In genomic region chr16:50779030-50779784, GRCm38 (mm10) we compare ENCODE assay signal across 13 mouse cellular contexts.
DNase-seq lines count a peak whose midpoint lies in the region; ATAC-seq and TF ChIP-seq lines count a peak whose summit lies in the region.
"Had no signal": no experiment of that assay in that cellular context is flagged by ENCODE, and none has a peak within 500 bp of the region (broad histone marks: within the 10 kb centered on the region; RNA-seq: fewer than 3 reads in every experiment).

No protein-coding gene starts in this region.

- TF ChIP-seq CTCF in kidney, postnatal 0 days (IDR thresholded peaks at IDR 0.05; ENCODE audit: low read depth) = no peak
- no peak for TF ChIP-seq CTCF in MEL (IDR thresholded peaks at IDR 0.05 in 2 of 3, conservative IDR thresholded peaks at IDR 0.05 in 1 of 3; ENCODE audit: control insufficient read depth in 1 of 3, insufficient read depth in 1 of 3, low read depth in 2 of 3, low read length in 3 of 3, poor library complexity in 1 of 3, severe bottlenecking in 1 of 3)

- TF ChIP-seq POLR2A in MEL (IDR thresholded peaks at IDR 0.05; ENCODE audit: control insufficient read depth in 1 of 2, insufficient read depth in 1 of 2, low read depth in 1 of 2, low read length in 2 of 2, poor library complexity in 1 of 2) = no peak

- no peaks in the 10 kb centered on the region for H3K9me3 ChIP-seq in forebrain, embryonic 13.5 days (replicated peaks)
- peaks cover 3% of the 10 kb centered on the region; the same call in 1 of the 2 replicates for H3K9me3 ChIP-seq in forebrain, embryonic 10.5 days
- no peaks in the 10 kb centered on the region for H3K9me3 ChIP-seq in kidney, postnatal 0 days (replicated peaks; ENCODE audit: low read length)
- no peaks in the 10 kb centered on the region for H3K9me3 ChIP-seq in MEL (replicated peaks; ENCODE audit: insufficient read depth, low read length)
- peaks cover 3% of the 10 kb centered on the region; the same call in 1 of the 2 replicates for H3K9me3 ChIP-seq in midbrain, embryonic 13.5 days
- H3K9me3 ChIP-seq: embryonic facial prominence, embryonic 12.5 days had no signal

- 0 out of 2 replicates have a peak, but pooled peaks have one; percentile 14 for ATAC-seq in forebrain, embryonic 13.5 days
- ATAC-seq in kidney, postnatal 0 days (replicated peaks; ENCODE audit: low FRiP score, low read depth) = peak; percentile 61; the same call in 1 of the 2 replicates
- peak; percentile 63; the same call in 1 of the 2 replicates for ATAC-seq in midbrain, embryonic 13.5 days

- no peaks in the 10 kb centered on the region for H3K79me2 ChIP-seq in MEL (ENCODE audit: control insufficient read depth, insufficient read depth, low read length, poor library complexity)

- H3K9ac ChIP-seq in forebrain, embryonic 13.5 days = no peak overlapping the region
- H3K9ac ChIP-seq in kidney, postnatal 0 days (ENCODE audit: low read depth, low read length) = no peak overlapping the region
- no peak overlapping the region for H3K9ac ChIP-seq in MEL (ENCODE audit: control insufficient read depth, low read depth, low read length, poor library complexity, severe bottlenecking)
- no peak overlapping the region for H3K9ac ChIP-seq in midbrain, embryonic 13.5 days (replicated peaks)
- H3K9ac ChIP-seq: embryonic facial prominence, embryonic 12.5 days had no signal

- no peak overlapping the region for H3K27ac ChIP-seq in forebrain, embryonic 13.5 days
- H3K27ac ChIP-seq in forebrain, embryonic 10.5 days = no peak overlapping the region
- 0 out of 2 replicates have a peak overlapping the region, but pooled peaks have one; percentile 28 for H3K27ac ChIP-seq in kidney, postnatal 0 days
- no peak overlapping the region for H3K27ac ChIP-seq in MEL (ENCODE audit: control insufficient read depth, low read depth, low read length)
- H3K27ac ChIP-seq in midbrain, embryonic 13.5 days = no peak overlapping the region
- H3K27ac ChIP-seq: embryonic facial prominence, embryonic 12.5 days had no signal

- no peak for DNase-seq in forebrain, embryonic 10.5 days (ENCODE audit: extremely low spot score, low spot score)
- peak; percentile 61 for DNase-seq in kidney, postnatal 0 days (ENCODE audit: low spot score)
- no peak for DNase-seq in kidney, postnatal 36 days
- DNase-seq in MEL (ENCODE audit: low read depth, low spot score) = peak; percentile 8
- no peak for DNase-seq in cerebellum, adult 11-12 months
- DNase-seq in adipocyte (ENCODE audit: low spot score) = no peak
- DNase-seq: adrenal gland, postnatal 10 days; cerebellum, adult 11 months; heart, postnatal 36 days; thymus, postnatal 25 days had no signal

- H3K4me1 ChIP-seq in forebrain, embryonic 13.5 days = peaks cover 19% of the 10 kb centered on the region
- peaks cover 14% of the 10 kb centered on the region for H3K4me1 ChIP-seq in forebrain, embryonic 10.5 days
- peaks cover 6% of the 10 kb centered on the region; the same call in 1 of the 2 replicates for H3K4me1 ChIP-seq in kidney, postnatal 0 days (replicated peaks; ENCODE audit: insufficient read depth, low read length)
- no peaks in the 10 kb centered on the region for H3K4me1 ChIP-seq in MEL (ENCODE audit: control insufficient read depth in 1 of 2, insufficient read depth in 2 of 2, low read length in 2 of 2)
- H3K4me1 ChIP-seq in midbrain, embryonic 13.5 days (replicated peaks) = peaks cover 20% of the 10 kb centered on the region

- no peak overlapping the region for H3K4me2 ChIP-seq in forebrain, embryonic 13.5 days
- H3K4me2 ChIP-seq in kidney, postnatal 0 days (ENCODE audit: low read length) = no peak overlapping the region
- H3K4me2 ChIP-seq in midbrain, embryonic 13.5 days (replicated peaks) = no peak overlapping the region; the same call in 1 of the 2 replicates
- H3K4me2 ChIP-seq: embryonic facial prominence, embryonic 12.5 days had no signal

- 37% methylated on average over 6 of the region's 6 CpGs for WGBS in forebrain, embryonic 13.5 days
- WGBS in forebrain, embryonic 10.5 days = 45% methylated on average over 6 of the region's 6 CpGs
- WGBS in kidney, postnatal 0 days = 9% methylated on average over 6 of the region's 6 CpGs
- 28% methylated on average over 6 of the region's 6 CpGs for WGBS in midbrain, embryonic 13.5 days

- no peak for TF ChIP-seq RAD21 in MEL (IDR thresholded peaks at IDR 0.05; ENCODE audit: low read depth, low read length)

- no peaks in the 10 kb centered on the region for H3K36me3 ChIP-seq in forebrain, embryonic 13.5 days (ENCODE audit: poor library complexity, severe bottlenecking)
- no peaks in the 10 kb centered on the region for H3K36me3 ChIP-seq in forebrain, embryonic 10.5 days (replicated peaks)
- H3K36me3 ChIP-seq in kidney, postnatal 0 days (ENCODE audit: insufficient read depth, low read length) = no peaks in the 10 kb centered on the region
- no peaks in the 10 kb centered on the region for H3K36me3 ChIP-seq in MEL (ENCODE audit: control insufficient read depth in 1 of 2, insufficient read depth in 2 of 2, low read length in 2 of 2)
- no peaks in the 10 kb centered on the region for H3K36me3 ChIP-seq in midbrain, embryonic 13.5 days
- H3K36me3 ChIP-seq: embryonic facial prominence, embryonic 12.5 days had no signal

- TF ChIP-seq EP300 in MEL (IDR thresholded peaks at IDR 0.05; ENCODE audit: low read depth in 1 of 2, low read length in 2 of 2) = no peak

- H3K4me3 ChIP-seq in forebrain, embryonic 13.5 days = no peak overlapping the region
- H3K4me3 ChIP-seq in forebrain, embryonic 10.5 days = no peak overlapping the region
- no peak overlapping the region for H3K4me3 ChIP-seq in kidney, postnatal 0 days (replicated peaks; ENCODE audit: low read depth, low read length)
- H3K4me3 ChIP-seq in MEL (ENCODE audit: control insufficient read depth in 1 of 2, insufficient read depth in 1 of 2, low read depth in 2 of 2, low read length in 2 of 2) = no peak overlapping the region
- H3K4me3 ChIP-seq in midbrain, embryonic 13.5 days (replicated peaks) = no peak overlapping the region
- H3K4me3 ChIP-seq: embryonic facial prominence, embryonic 12.5 days had no signal

- no peaks in the 10 kb centered on the region for H3K27me3 ChIP-seq in forebrain, embryonic 13.5 days
- no peaks in the 10 kb centered on the region for H3K27me3 ChIP-seq in forebrain, embryonic 10.5 days (ENCODE audit: poor library complexity, severe bottlenecking)
- H3K27me3 ChIP-seq in kidney, postnatal 0 days (ENCODE audit: insufficient read depth, low read length) = no peaks in the 10 kb centered on the region
- peaks cover 0 to 8% of the 10 kb centered on the region in 2 experiments; a peak in 3 of 4 replicates for H3K27me3 ChIP-seq in MEL (ENCODE audit: control insufficient read depth in 1 of 2, insufficient read depth in 2 of 2, low read length in 2 of 2)
- H3K27me3 ChIP-seq in midbrain, embryonic 13.5 days = no peaks in the 10 kb centered on the region
- H3K27me3 ChIP-seq: embryonic facial prominence, embryonic 12.5 days had no signal

TF ChIP-seq in MEL, 35 proteins besides CTCF, POLR2A, EP300 and RAD21:
- TF ChIP-seq MAZ (IDR thresholded peaks at IDR 0.05; ENCODE audit: low read depth, low read length) = no peak
- no peak for TF ChIP-seq TCF12 (IDR thresholded peaks at IDR 0.05; ENCODE audit: low read depth, low read length)
- TF ChIP-seq JUND (IDR thresholded peaks at IDR 0.05; ENCODE audit: low read depth, low read length) = no peak
- no peak for TF ChIP-seq USF1 (IDR thresholded peaks at IDR 0.05; ENCODE audit: low read depth, low read length)
- TF ChIP-seq HCFC1 (IDR thresholded peaks at IDR 0.05; ENCODE audit: low read depth, low read length) = no peak
- no peak for TF ChIP-seq ETS1 (IDR thresholded peaks at IDR 0.05; ENCODE audit: low read depth, low read length)
- no peak for TF ChIP-seq MAX (IDR thresholded peaks at IDR 0.05; ENCODE audit: low read length)
TF ChIP-seq in MEL: peak in this region for 0.

Comparison
In these comparisons a context has a peak if more than half of its experiments do, and no peak if none do; other contexts are left out.
1. DNase-seq: peak in kidney, postnatal 0 days (single experiment) and MEL (single experiment); none in forebrain, embryonic 10.5 days (single experiment), kidney, postnatal 36 days (0 of 2), cerebellum, adult 11-12 months (single experiment) and adipocyte (single experiment).
2. Peak in every context shown above with its lines, with median percentiles within 50 percentile points of each other: ATAC-seq.